In genomic region chr13:64378601-64379000, GRCm38 (mm10) we compare ENCODE assay signal across 15 mouse cellular contexts.
"Had no signal": no experiment of that assay in that cellular context is flagged by ENCODE, and none has a peak within 500 bp of the region (broad histone marks: within the 10 kb centered on the region; RNA-seq: fewer than 3 reads in every experiment).

No protein-coding gene starts in this region.

- H3K36me3 ChIP-seq: neural tube, embryonic 15.5 days; stomach, embryonic 15.5 days had no signal

- H3K9ac ChIP-seq: neural tube, embryonic 15.5 days; stomach, embryonic 15.5 days had no signal

- H3K27me3 ChIP-seq: neural tube, embryonic 15.5 days; stomach, embryonic 15.5 days had no signal

- H3K4me1 ChIP-seq: neural tube, embryonic 15.5 days; stomach, embryonic 15.5 days had no signal

- H3K27ac ChIP-seq: neural tube, embryonic 15.5 days; stomach, embryonic 15.5 days; stomach, postnatal 0 days had no signal

- H3K9me3 ChIP-seq: neural tube, embryonic 15.5 days; stomach, embryonic 15.5 days had no signal

- H3K4me3 ChIP-seq: neural tube, embryonic 15.5 days; stomach, embryonic 15.5 days had no signal

- DNase-seq: retina, postnatal 1 day; right cerebral cortex, adult 18-20 months; right cerebral cortex, postnatal 14 days; right cerebral cortex, postnatal 25 days; right cerebral cortex, postnatal 4 days; spleen, adult 18-20 months; thymus, adult 18-20 months; thymus, adult 2 months; thymus, postnatal 14 days; thymus, postnatal 25 days; thymus, postnatal 36 days; thymus, postnatal 4 days had no signal

- H3K4me2 ChIP-seq: neural tube, embryonic 15.5 days; stomach, embryonic 15.5 days had no signal
